Mouse (Mus musculus): ENCODE measurements around the gene Slc35f4.

Slc35f4 gene

DNA sequence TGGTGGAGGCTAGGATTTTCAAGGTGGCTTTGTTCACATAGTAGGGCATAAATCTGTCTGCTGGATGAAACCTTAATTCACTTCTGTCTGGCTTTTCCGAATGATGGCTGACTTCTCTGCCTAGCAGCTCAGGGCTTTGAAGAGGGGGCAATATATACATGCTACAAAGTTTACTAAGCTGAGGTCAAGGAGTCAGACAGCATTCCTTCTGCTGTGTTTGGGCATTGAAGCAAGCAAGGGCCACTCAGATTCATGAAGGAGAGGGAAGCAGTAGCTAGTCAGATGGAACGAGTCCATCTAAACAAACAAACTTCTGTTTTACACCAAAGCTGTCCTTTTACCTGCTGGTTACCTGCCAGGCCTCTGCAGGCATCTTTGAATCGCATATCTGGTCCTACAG is 248.2 kb downstream of the Slc35f4 start:
- DNase-seq (ENCODE audit: low spot score): no peak

DNA sequence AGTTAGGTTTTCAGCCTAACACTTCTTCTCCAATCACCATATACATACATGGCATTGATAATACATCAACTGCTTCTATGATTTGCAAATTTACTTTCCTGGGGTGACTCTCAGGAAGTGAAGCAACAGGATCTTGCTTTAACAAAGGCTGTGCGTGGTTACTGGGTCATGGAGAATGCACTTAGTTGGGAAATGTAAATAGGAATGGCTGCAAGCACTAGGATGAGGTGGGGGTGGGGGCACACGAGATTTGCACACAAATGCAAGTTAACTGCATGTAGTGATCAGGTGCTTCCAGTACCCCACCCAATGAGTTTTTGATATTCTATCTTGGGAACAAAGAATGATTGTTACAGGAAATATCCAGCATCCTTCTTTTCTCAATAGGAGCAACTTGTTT is 250.5 kb downstream of the Slc35f4 start:
- no peak for DNase-seq (ENCODE audit: low spot score)

DNA sequence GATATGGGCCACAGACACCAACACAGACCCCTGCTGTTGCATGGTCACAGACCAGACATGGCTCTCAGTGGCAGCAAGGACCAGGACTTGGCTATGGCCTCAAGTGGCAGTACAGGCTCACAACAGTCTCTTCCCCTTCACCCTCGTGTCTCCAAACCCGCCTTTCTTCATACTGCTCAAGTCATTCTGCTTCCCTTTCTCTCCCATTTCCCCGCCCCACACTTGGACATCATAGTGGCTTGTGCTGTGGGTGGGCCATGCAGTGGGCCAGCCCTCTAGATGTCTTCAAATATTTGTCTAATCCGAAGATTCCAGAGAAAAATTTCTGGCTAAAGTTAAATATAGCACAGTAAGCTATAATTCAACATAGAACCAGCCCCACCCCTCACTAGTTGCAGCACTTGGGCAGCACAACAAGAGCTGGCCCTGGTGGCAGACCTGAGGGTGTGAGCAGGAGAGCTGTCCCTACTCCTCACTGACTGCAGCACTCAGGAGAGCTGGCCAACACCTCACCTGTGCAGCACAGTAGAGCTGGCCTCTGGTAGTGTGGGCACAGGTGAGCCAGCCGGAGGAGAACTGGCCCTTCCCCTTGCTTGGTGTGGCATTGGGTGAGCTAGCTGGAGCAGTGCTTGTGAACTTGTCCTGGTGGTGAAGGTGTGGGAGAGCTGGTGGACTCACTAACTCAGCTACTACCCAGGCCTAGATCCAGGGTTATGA is 260.4 kb downstream of the Slc35f4 start:
- DNase-seq (ENCODE audit: low spot score): no peak
